Mouse (Mus musculus) urinary bladder, adult 2 months (tissue): Measurements from ENCODE around the gene Hdhd5. TPM values are rescaled to one million over a fixed set of nuclear protein-coding genes. Genes with fewer than 3 reads are reported as not detected.
A peak's percentile ranks its signal among the peaks of the same experiment; 100 is the strongest.

Source experiments
- DNase-seq: peaks from one replicate; pipeline ENCODE4 v3.0.0; 2022; ENCODE audit warnings: low spot score
- polyA plus RNA-seq: library from polyadenylated mRNA; depleted of rRNA; stranded (reverse); fragments of >200 nt; gene quantifications from 2 replicates; pipeline ENCODE4 v1.2.3, GENCODE M21; 2012

Hdhd5 gene
- polyA plus RNA-seq, 1 experiment: 20.1 TPM

GRCm38 (mm10) chr6:120482756-120483155, 48.4 kb downstream of the Hdhd5 start:
- no peak for DNase-seq

GRCm38 (mm10) chr6:120482021-120482420, 49.1 kb downstream of the Hdhd5 start:
- DNase-seq: no peak

GRCm38 (mm10) chr6:120481538-120481937, 49.6 kb downstream of the Hdhd5 start:
- no peak for DNase-seq

GRCm38 (mm10) chr6:120480361-120480760, 50.8 kb downstream of the Hdhd5 start:
- DNase-seq: no peak

GRCm38 (mm10) chr6:120479302-120479701, 51.8 kb downstream of the Hdhd5 start:
- no peak for DNase-seq

GRCm38 (mm10) chr6:120475288-120475687, 55.8 kb downstream of the Hdhd5 start:
- no peak for DNase-seq

- no peak for DNase-seq
Observed at GRCm38 (mm10) chr6:120473427-120473826, 57.7 kb downstream of the Hdhd5 start.

- DNase-seq: no peak
Observed at GRCm38 (mm10) chr6:120472455-120473140, 58.5 kb downstream of the Hdhd5 start.

GRCm38 (mm10) chr6:120471991-120472441, 59.1 kb downstream of the Hdhd5 start:
- DNase-seq: no peak

GRCm38 (mm10) chr6:120470666-120471065, 60.5 kb downstream of the Hdhd5 start:
- no peak for DNase-seq

- DNase-seq: no peak
Observed at GRCm38 (mm10) chr6:120469770-120470169, 61.3 kb downstream of the Hdhd5 start.

GRCm38 (mm10) chr6:120469268-120469667, 61.9 kb downstream of the Hdhd5 start:
- DNase-seq: no peak

GRCm38 (mm10) chr6:120468259-120468658, 62.9 kb downstream of the Hdhd5 start:
- no peak for DNase-seq

GRCm38 (mm10) chr6:120466609-120467329, 64.3 kb downstream of the Hdhd5 start:
- no peak for DNase-seq

- DNase-seq: no peak
Observed at GRCm38 (mm10) chr6:120465393-120465792, 65.7 kb downstream of the Hdhd5 start.

- no peak for DNase-seq
Observed at GRCm38 (mm10) chr6:120464406-120464939, 66.6 kb downstream of the Hdhd5 start.

GRCm38 (mm10) chr6:120463884-120464283, 67.2 kb downstream of the Hdhd5 start:
- DNase-seq: no peak

- DNase-seq: peak; percentile 79
Observed at GRCm38 (mm10) chr6:120463086-120463871, 67.8 kb downstream of the Hdhd5 start, which contains the start of gene Il17ra. Gene Il17ra, plus strand, starts transcription at chr6:120463247.

- no peak for DNase-seq
Observed at GRCm38 (mm10) chr6:120462251-120462650, 68.9 kb downstream of the Hdhd5 start.

GRCm38 (mm10) chr6:120461217-120461616, 69.9 kb downstream of the Hdhd5 start:
- DNase-seq: no peak
